Mouse (Mus musculus): ENCODE results near the gene Ubqln4. TPM values are rescaled to one million over a fixed set of nuclear protein-coding genes. Genes with fewer than 3 reads are reported as not detected.

Gene Ubqln4
- total RNA-seq, 2 experiments from 2014 or later: 78.2 to 90.2 TPM

GRCm38 (mm10) chr3:88528646-88529045 is 24.9 kb upstream of the Ubqln4 start:
- DNase-seq: no peak
- intact Hi-C loops (cut with DNase I): loop anchor here (5.0 kb wide), 1 partner anchor 121 kb away; no protein-coding TSS in a partner anchor
- no peak overlapping the region for H3K27ac ChIP-seq

DNA sequence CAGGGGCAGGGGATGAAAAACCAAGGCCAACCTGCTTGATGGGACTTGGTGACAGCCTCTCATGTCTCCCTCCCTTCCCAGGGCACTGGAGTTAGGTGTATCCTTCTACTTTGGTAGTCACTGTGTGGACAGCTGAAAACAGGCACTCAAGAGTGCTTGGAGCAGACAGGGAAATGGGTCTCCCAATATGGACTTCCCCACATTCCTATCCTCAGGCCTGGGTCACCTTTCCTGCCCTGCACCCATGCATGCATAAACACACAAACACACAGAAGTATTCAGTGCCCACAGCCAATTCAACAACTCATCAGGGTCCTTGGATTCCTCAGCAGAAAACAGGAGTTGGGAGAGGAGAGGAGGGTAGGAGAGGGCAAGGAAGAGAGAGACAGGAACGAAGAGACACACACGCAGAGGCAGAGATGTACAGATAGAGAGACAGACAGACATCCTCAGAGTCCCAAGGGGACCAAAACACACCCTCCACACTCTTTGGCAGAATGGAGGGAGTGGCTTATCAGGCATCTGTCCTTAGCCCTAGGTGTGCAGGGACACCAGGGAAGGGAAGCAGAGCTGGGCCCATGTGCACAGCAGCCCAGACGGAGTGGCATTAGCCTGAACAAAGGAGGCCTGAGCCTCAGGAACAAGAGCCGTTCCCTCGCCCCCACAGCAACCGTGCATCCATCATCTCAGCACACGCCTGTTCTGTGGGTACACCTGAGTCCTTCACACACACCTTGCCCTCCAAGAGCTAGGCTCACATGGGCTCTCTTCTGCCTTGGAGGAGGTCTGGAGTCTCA is 24.2 kb upstream of the Ubqln4 start:
- intact Hi-C loops (cut with DNase I): loop anchor here (5.0 kb wide), 1 partner anchor 122 kb away; no protein-coding TSS in a partner anchor
- no peak overlapping the region for H3K4me3 ChIP-seq
- no peak for TF ChIP-seq CTCF (IDR thresholded peaks at IDR 0.05)
- H3K27ac ChIP-seq: no peak overlapping the region
- DNase-seq: no peak

More at GRCm38 (mm10) chr3:88528646-88529045, 24.9 kb upstream of the Ubqln4 start:
- H3K4me3 ChIP-seq: no peak overlapping the region
- TF ChIP-seq CTCF (IDR thresholded peaks at IDR 0.05): no peak

- intact Hi-C loops (cut with DNase I): no loop called here
- Histone ChIP-seq H3K4me3 (peak overlapping the region; percentile 91), H3K27ac (peak overlapping the region; percentile 93; the same call in 1 of the 2 replicates)
- no peak for TF ChIP-seq CTCF (IDR thresholded peaks at IDR 0.05)
- DNase-seq: no peak
These were observed 23.3 kb upstream of the Ubqln4 start for GRCm38 (mm10) chr3:88530082-88530864.

DNA sequence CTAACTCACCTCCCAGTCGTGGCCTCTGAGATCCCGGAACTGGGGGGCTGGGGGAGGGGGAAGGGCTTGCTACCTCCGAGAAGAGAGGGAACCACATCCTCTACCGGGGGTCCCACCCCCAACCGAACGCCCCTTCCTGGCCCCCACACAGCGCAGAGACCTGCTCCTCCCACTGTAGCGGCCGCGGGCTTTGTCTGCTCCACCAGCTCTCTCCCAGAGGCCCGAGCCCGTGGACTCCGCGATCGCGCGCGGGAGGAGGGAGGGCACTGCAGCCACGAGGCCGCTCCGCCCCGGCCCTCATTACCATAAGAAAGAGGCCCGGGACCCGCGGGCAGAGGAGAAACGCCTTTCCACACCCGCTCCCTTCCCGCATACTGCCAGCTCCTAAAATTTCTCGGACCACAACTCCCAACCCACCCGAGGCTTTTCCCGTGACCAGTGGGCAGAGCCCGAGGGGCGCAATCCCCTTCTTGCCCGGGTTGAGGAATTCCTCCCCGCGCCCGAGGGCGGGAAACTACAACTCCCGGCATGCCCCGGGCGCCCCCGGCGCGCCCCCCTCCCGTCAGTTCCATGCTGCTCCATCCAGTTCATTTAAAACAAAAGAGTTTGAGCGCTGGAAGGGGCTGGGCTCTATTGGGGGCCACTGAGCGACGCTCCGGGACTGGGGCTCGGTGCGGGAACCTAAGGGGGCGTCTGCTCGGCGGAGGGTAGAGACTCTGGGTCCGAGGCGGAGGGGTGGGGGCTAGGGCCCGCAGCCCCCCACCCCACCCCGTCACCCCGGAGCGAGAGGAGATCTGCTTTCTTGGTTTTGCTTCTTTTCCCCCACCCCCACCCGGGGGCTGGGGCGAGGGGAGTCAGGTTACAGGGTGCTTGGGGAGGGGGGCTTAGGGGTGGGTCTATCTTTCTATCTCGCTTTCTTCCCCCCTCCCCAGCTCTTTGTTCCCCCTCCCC is 21.9 kb upstream of the Ubqln4 start:
- intact Hi-C loops (cut with DNase I): no loop called here
- no peak for TF ChIP-seq CTCF (IDR thresholded peaks at IDR 0.05)
- Histone ChIP-seq H3K4me3 (peak overlapping the region; percentile 91), H3K27ac (peak overlapping the region; percentile 93)
- DNase-seq: peak; percentile 87

DNA sequence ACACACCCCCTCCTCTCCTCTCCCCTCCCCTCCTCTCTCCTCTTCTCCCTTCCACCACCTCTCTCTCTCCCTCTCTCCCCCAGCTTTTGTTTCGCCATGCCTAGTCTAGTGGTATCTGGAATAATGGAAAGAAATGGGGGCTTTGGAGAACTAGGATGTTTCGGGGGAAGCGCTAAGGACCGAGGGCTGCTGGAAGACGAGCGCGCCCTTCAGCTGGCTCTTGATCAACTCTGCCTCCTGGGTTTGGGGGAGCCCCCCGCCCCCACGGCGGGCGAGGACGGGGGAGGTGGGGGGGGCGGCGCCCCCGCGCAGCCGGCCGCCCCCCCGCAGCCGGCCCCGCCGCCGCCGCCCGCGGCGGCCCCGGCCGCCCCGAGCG is 21.3 kb upstream of the Ubqln4 start, which contains the start of gene Mex3a:
Gene Mex3a (plus strand): TSS at position 97 of the 376 bp plus-strand sequence.
- H3K4me3 ChIP-seq: peak within 1 kb of the TSS; percentile 91
- intact Hi-C loops (cut with DNase I): no loop called here
- no peak for TF ChIP-seq CTCF (IDR thresholded peaks at IDR 0.05)

DNA sequence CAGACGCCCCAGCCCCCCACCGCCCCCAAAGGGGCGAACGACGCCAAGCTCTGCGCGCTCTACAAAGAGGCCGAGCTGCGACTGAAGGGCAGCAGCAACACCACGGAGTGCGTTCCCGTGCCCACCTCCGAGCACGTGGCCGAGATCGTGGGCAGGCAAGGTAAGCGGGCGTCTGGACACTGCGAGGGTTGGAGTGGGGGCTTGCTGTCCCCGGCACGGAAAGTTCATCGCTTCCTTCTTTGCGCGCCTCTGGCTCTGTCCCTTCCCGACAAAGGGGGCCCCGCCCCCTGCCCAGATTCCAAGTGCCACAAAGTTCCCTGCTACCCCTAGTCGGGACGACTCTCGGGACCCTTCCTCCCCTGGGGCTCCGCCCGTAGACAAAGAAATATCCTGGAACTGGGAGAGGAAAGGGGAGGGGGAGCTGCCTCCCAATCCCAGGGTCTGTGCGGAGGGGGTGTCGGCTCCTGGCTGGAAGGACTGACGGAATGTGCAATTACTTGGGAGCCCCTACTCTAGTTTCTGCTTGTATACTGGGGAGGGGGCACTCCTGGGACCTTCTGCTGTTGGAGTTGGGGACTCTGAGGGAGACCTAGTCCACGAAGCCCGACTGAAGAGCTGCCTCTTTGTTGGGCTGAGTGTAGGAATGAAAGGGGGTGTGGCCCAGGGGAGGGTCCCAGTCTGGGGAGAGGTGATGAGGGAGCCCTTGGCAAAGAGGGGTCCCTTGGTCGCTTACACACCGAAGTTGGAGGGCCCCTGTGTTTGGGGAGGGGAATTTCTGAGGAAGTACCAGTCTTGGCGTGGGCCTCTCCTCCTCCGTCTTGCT is 20.7 kb upstream of the Ubqln4 start:
- TF ChIP-seq CTCF (IDR thresholded peaks at IDR 0.05): no peak
- H3K27ac ChIP-seq: no peak overlapping the region
- DNase-seq: peak; percentile 48
- intact Hi-C loops (cut with DNase I): no loop called here
- peak overlapping the region; percentile 91 for H3K4me3 ChIP-seq

More for the DNA sequence above, 21.3 kb upstream of the Ubqln4 start, which contains the start of gene Mex3a:
- no peak for DNase-seq
- H3K27ac ChIP-seq: peak within 1 kb of the TSS; percentile 93

GRCm38 (mm10) chr3:88533706-88534105 is 19.9 kb upstream of the Ubqln4 start:
- no peak for DNase-seq
- no peak overlapping the region for H3K27ac ChIP-seq
- intact Hi-C loops (cut with DNase I): no loop called here
- no peak overlapping the region for H3K4me3 ChIP-seq
- TF ChIP-seq CTCF (IDR thresholded peaks at IDR 0.05): no peak

DNA sequence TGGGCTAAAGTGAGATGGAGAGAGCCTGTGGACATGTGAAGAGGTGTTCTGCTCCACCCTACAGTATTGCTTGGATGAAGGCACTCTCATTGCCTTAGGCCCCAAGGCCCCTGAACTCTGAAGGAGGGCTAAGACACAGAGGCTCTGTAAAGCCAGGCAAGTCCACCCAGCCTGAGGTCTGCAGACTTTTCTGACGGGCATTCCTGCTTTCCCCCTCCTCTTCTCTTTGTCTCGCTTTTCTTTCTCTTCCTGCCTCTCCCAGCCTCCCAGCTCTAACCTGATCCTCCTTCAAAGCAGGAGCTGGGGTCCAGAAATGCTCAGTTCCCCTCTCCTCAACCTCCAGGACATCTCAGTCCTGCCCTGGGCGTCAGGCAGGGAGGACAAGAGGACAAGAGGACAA is 18.6 kb upstream of the Ubqln4 start:
- DNase-seq: no peak
- Histone ChIP-seq H3K4me3 (no peak overlapping the region), H3K27ac (no peak overlapping the region)
- TF ChIP-seq CTCF (IDR thresholded peaks at IDR 0.05): no peak
- intact Hi-C loops (cut with DNase I): no loop called here

DNA sequence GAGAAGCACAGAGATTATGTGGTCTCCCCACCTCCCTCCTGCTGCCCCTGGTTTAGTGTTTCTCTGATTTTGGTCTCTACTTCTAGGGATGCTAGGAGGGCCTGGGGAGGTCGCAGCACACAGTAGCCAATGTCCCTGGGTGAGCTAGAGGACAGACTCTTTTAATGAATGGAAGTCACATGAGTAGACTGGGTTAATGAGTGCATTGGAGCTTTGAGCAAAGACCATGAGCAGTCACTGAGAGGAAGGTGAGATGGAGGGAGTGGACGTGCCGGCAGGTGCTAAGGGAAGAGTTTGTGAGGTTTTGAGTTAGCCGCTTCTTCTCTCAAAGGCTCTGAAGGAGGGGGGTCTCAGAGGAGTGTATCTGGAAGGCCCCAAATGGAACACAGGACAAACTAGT is 18.0 kb upstream of the Ubqln4 start:
- intact Hi-C loops (cut with DNase I): no loop called here
- Histone ChIP-seq H3K27ac (no peak overlapping the region), H3K4me3 (no peak overlapping the region)
- no peak for DNase-seq
- no peak for TF ChIP-seq CTCF (IDR thresholded peaks at IDR 0.05)

- peak; percentile 89 for DNase-seq
- intact Hi-C loops (cut with DNase I): no loop called here
- Histone ChIP-seq H3K27ac (peak overlapping the region; percentile 85), H3K4me3 (peak overlapping the region; percentile 86)
- no peak for TF ChIP-seq CTCF (IDR thresholded peaks at IDR 0.05)
These were observed 17.2 kb upstream of the Ubqln4 start for GRCm38 (mm10) chr3:88536103-88536930.
